Mouse (Mus musculus) spleen, adult 2 months (tissue): ENCODE data around the gene Hist3h2ba. TPM values are rescaled to one million over a fixed set of nuclear protein-coding genes. Genes with fewer than 3 reads are reported as not detected.
A peak's percentile ranks its signal among the peaks of the same experiment; 100 is the strongest.

ENCODE experiments used
- DNase-seq, 2 experiments: peaks; one replicate each; pipeline versions ENCODE4 v3.0.0 to v3.0.0-alpha.2; 2012 to 2021; ENCODE audit warnings: low spot score in 2 of 2, low read depth in 1 of 2
- H3K27ac ChIP-seq: fragments of 200-500 bp; 2 replicates; pipeline ENCODE4 v1.5.1; 2012; ENCODE audit warnings: low read length, inconsistent platforms; ENCODE audit not compliant: insufficient read depth
- H3K27me3 ChIP-seq: fragments of 200-500 bp; 2 replicates; pipeline ENCODE4 v1.6.1; 2012; ENCODE audit warnings: mild to moderate bottlenecking, moderate library complexity, low read length, inconsistent platforms; ENCODE audit not compliant: control insufficient read depth, insufficient read depth
- H3K36me3 ChIP-seq: fragments of 200-500 bp; 2 replicates; pipeline ENCODE4 v1.6.1; 2012; ENCODE audit warnings: mild to moderate bottlenecking, low read length, inconsistent platforms; ENCODE audit not compliant: control insufficient read depth, insufficient read depth
- H3K4me1 ChIP-seq: fragments of 200-500 bp; 2 replicates; pipeline ENCODE4 v1.6.1; 2011; ENCODE audit warnings: inconsistent platforms; ENCODE audit not compliant: control insufficient read depth, insufficient read depth, insufficient read length
- H3K4me3 ChIP-seq: fragments of 200-500 bp; 2 replicates; pipeline ENCODE4 v1.5.1; 2011; ENCODE audit warnings: mild to moderate bottlenecking, inconsistent platforms; ENCODE audit not compliant: insufficient read depth, insufficient read length; ENCODE audit errors: extremely low read depth
- CTCF ChIP-seq: fragments of 200-500 bp; IDR thresholded peaks from 2 replicates; pipeline ENCODE4 v1.5.1; 2011; ENCODE audit warnings: mild to moderate bottlenecking, inconsistent platforms; ENCODE audit not compliant: insufficient read depth, insufficient read length, insufficient replicate concordance; ENCODE audit errors: extremely low read depth
- POLR2A ChIP-seq: fragments of 200-500 bp; IDR thresholded peaks from 2 replicates; pipeline ENCODE4 v1.6.1; 2011; ENCODE audit warnings: low read depth, low read length, inconsistent platforms
- WGBS: fragments of 180-500 bp; shearing (Covaris S2); methylation state at CpG from one replicate; pipeline ENCODE4 v1.1.7; 2018; 5-methylcytosine and 5-hydroxymethylcytosine counted together
- polyA plus RNA-seq: library from polyadenylated mRNA; depleted of rRNA; stranded (reverse); fragments of >200 nt; gene quantifications from 2 replicates; pipeline ENCODE4 v1.2.3, GENCODE M21; 2012

Gene Hist3h2ba
- polyA plus RNA-seq, 1 experiment = 13.2 TPM

- Histone ChIP-seq H3K4me3 (peak overlapping the region; percentile 50; the same call in 1 of the 2 replicates), H3K27me3 (no peaks in the 10 kb centered on the region), H3K4me1 (0 out of 2 replicates have a peak, but pooled peaks cover 2% of the 10 kb centered on the region), H3K36me3 (no peaks in the 10 kb centered on the region), H3K27ac (peak overlapping the region; percentile 39; the same call in 1 of the 2 replicates)
- 13% methylated on average over 17 of the region's 17 CpGs for WGBS
- no peak for TF ChIP-seq POLR2A
- peak; percentile 20; the same call in 1 of the 2 replicates for TF ChIP-seq CTCF
- DNase-seq = no peak
Measured at GRCm38 (mm10) chr11:58914461-58915028, 34.2 kb upstream of the Hist3h2ba start.

GRCm38 (mm10) chr11:58916879-58917744, 31.6 kb upstream of the Hist3h2ba start:
- WGBS = 50% methylated on average over 14 of the region's 14 CpGs
- peak; percentile 47 to 51 for DNase-seq
- Histone ChIP-seq H3K36me3 (no peaks in the 10 kb centered on the region), H3K27me3 (no peaks in the 10 kb centered on the region), H3K27ac (peak overlapping the region; percentile 56; the same call in 1 of the 2 replicates), H3K4me1 (0 out of 2 replicates have a peak, but pooled peaks cover 2% of the 10 kb centered on the region), H3K4me3 (no peak overlapping the region)
- TF ChIP-seq POLR2A (no peak), CTCF (peak; percentile 30; the same call in 1 of the 2 replicates)

- no peaks in the 10 kb centered on the region for H3K36me3 ChIP-seq
- DNase-seq = no peak
- 0 out of 2 replicates have a peak, but pooled peaks cover 2% of the 10 kb centered on the region for H3K4me1 ChIP-seq
- H3K27ac ChIP-seq = peak within 1 kb of the TSS; percentile 56; the same call in 1 of the 2 replicates
- peak within 1 kb of the TSS; percentile 42 for H3K4me3 ChIP-seq
- H3K27me3 ChIP-seq = no peaks in the 10 kb centered on the region
- 82% methylated on average over 12 of the region's 12 CpGs for WGBS
- TF ChIP-seq POLR2A (no peak), CTCF (no peak)
Measured at GRCm38 (mm10) chr11:58917745-58918366, 30.9 kb upstream of the Hist3h2ba start, which contains the start of gene Btnl10. Btnl10 (plus strand) TSS chr11:58917908.

GRCm38 (mm10) chr11:58918759-58919158, 30.0 kb upstream of the Hist3h2ba start:
- DNase-seq = no peak
- TF ChIP-seq CTCF (no peak), POLR2A (no peak)
- H3K4me3 ChIP-seq = peak overlapping the region; percentile 42
- H3K27ac ChIP-seq = no peak overlapping the region; the same call in 1 of the 2 replicates
- no peaks in the 10 kb centered on the region for H3K36me3 ChIP-seq
- WGBS = 78% methylated on average over 5 of the region's 5 CpGs
- H3K27me3 ChIP-seq = no peaks in the 10 kb centered on the region
- 0 out of 2 replicates have a peak, but pooled peaks cover 2% of the 10 kb centered on the region for H3K4me1 ChIP-seq

GRCm38 (mm10) chr11:58922420-58922819, 26.3 kb upstream of the Hist3h2ba start:
- no peaks in the 10 kb centered on the region for H3K36me3 ChIP-seq
- DNase-seq = no peak
- H3K27ac ChIP-seq = no peak overlapping the region
- no peak for TF ChIP-seq CTCF
- no peak for TF ChIP-seq POLR2A
- no peaks in the 10 kb centered on the region for H3K4me1 ChIP-seq
- WGBS = 87% methylated on average over 9 of the region's 9 CpGs
- no peak overlapping the region for H3K4me3 ChIP-seq
- H3K27me3 ChIP-seq = no peaks in the 10 kb centered on the region

- 96% methylated on average over 2 of the region's 3 CpGs for WGBS
- Histone ChIP-seq H3K4me3 (no peak overlapping the region), H3K36me3 (no peaks in the 10 kb centered on the region), H3K4me1 (0 out of 2 replicates have a peak, but pooled peaks cover 2% of the 10 kb centered on the region), H3K27me3 (no peaks in the 10 kb centered on the region), H3K27ac (no peak overlapping the region)
- DNase-seq = no peak
- TF ChIP-seq POLR2A (no peak), CTCF (no peak)
Measured at GRCm38 (mm10) chr11:58926651-58927050, 22.1 kb upstream of the Hist3h2ba start.
